Mouse (Mus musculus) embryo, embryonic 11 days (tissue): Measurements from ENCODE around the gene Gspt2.
"Not testable (repeated sequence)": the region's sequence is repeated elsewhere in the genome, so short reads cannot be mapped to it uniquely, and the experiment has no call there.

Experiments used
- DNase-seq: peaks from one replicate; pipeline ENCODE4 v3.0.0-alpha.2; 2015

Gspt2 gene

GRCm38 (mm10) chrX:94635961-94636563 is at the start of gene Gspt2:
Gene Gspt2 (plus strand): TSS chrX:94636069.
- peak; percentile 81 for DNase-seq

- peak; percentile 76 for DNase-seq
Measured at GRCm38 (mm10) chrX:94624835-94625803, 10.8 kb upstream of the Gspt2 start.

- no peak for DNase-seq
Measured at GRCm38 (mm10) chrX:94636911-94637310, 1.0 kb downstream of the Gspt2 start.

- DNase-seq: no peak
Measured at GRCm38 (mm10) chrX:94648541-94648940, 12.7 kb downstream of the Gspt2 start.

GRCm38 (mm10) chrX:94657734-94658133 is 21.9 kb downstream of the Gspt2 start:
- DNase-seq: no peak

GRCm38 (mm10) chrX:94670814-94671213 is 34.9 kb downstream of the Gspt2 start:
- DNase-seq: no peak

- peak; percentile 51 for DNase-seq
Measured at GRCm38 (mm10) chrX:94674977-94675376, 39.1 kb downstream of the Gspt2 start.

GRCm38 (mm10) chrX:94681581-94681980 is 45.7 kb downstream of the Gspt2 start:
- DNase-seq: not testable (repeated sequence)

- DNase-seq: not testable (repeated sequence)
Measured at GRCm38 (mm10) chrX:94689593-94689992, 53.7 kb downstream of the Gspt2 start.
